Mouse (Mus musculus) liver, embryonic 16.5 days (tissue): ENCODE measurements around the gene Met. TPM values are rescaled to one million over a fixed set of nuclear protein-coding genes. Genes with fewer than 3 reads are reported as not detected.

ENCODE experiments used
- ATAC-seq: fragments of 200-750 bp; cut with Nextera tagmentation; 2 replicates; pipeline ENCODE4 v1.8.0; 2017; ENCODE audit warnings: low read depth, mild to moderate bottlenecking, moderate number of reproducible peaks, moderate library complexity
- H3K27ac ChIP-seq: fragments of 300-500 bp; sonication (generic); 2 replicates; pipeline ENCODE4 v1.5.1; 2014; ENCODE audit warnings: mild to moderate bottlenecking, low read length
- H3K27me3 ChIP-seq: fragments of 300-500 bp; sonication (generic); 2 replicates; pipeline ENCODE4 v1.6.1; 2014; ENCODE audit warnings: low read depth, low read length, mixed read lengths; ENCODE audit not compliant: control insufficient read depth, insufficient read depth
- H3K36me3 ChIP-seq: fragments of 300-500 bp; sonication (generic); 2 replicates; pipeline ENCODE4 v1.6.1; 2014; ENCODE audit warnings: mild to moderate bottlenecking; ENCODE audit not compliant: control insufficient read depth, insufficient read depth
- H3K4me1 ChIP-seq: fragments of 300-500 bp; sonication (generic); 2 replicates; pipeline ENCODE4 v1.6.1; 2014; ENCODE audit warnings: low read depth, low read length, mixed read lengths; ENCODE audit not compliant: control insufficient read depth
- H3K4me2 ChIP-seq: fragments of 300-500 bp; sonication (generic); 2 replicates; pipeline ENCODE4 v1.6.1; 2014; ENCODE audit warnings: low read depth, low read length, mixed read lengths
- H3K4me3 ChIP-seq: fragments of 300-500 bp; sonication (generic); 2 replicates; pipeline ENCODE4 v1.5.1; 2014; ENCODE audit warnings: low read depth, mild to moderate bottlenecking, low read length
- H3K9ac ChIP-seq: fragments of 300-500 bp; sonication (generic); 2 replicates; pipeline ENCODE4 v1.6.1; 2014; ENCODE audit warnings: low read depth, low read length
- H3K9me3 ChIP-seq: fragments of 300-500 bp; sonication (generic); replicated peaks from 2 replicates; pipeline ENCODE4 v1.6.1; 2016; ENCODE audit warnings: low read length; ENCODE audit not compliant: control insufficient read depth
- WGBS: fragments of 180-500 bp; shearing (Covaris S2); extraction: QIAGEN DNeasy Blood & Tissue Kit; methylation state at CpG from one replicate; pipeline ENCODE4 v1.1.7; 2014; ENCODE audit not compliant: insufficient replicate concordance; 5-methylcytosine and 5-hydroxymethylcytosine counted together
- polyA plus RNA-seq: library from polyadenylated mRNA; unstranded; fragments of >200 nt; fragmentation: Nextera tagmentation; extraction: Ambion mirVana; gene quantifications from 2 replicates; pipeline ENCODE4 v1.2.1, GENCODE M21; 2015

Gene Met
- polyA plus RNA-seq, 1 experiment from 2014 or later, result 6.9 TPM

GRCm38 (mm10) chr6:17573227-17573626, 109.6 kb downstream of the Met start:
- no peak overlapping the region for H3K27ac ChIP-seq
- no peak overlapping the region for H3K4me3 ChIP-seq
- H3K36me3 ChIP-seq, result 0 out of 2 replicates have a peak, but pooled peaks cover 2% of the 10 kb centered on the region
- 44% methylated on average over 5 of the region's 5 CpGs for WGBS
- no peak overlapping the region for H3K9ac ChIP-seq
- no peak overlapping the region for H3K4me2 ChIP-seq
- ATAC-seq, result no peak
- no peaks in the 10 kb centered on the region; the same call in 1 of the 2 replicates for H3K4me1 ChIP-seq
- no peaks in the 10 kb centered on the region for H3K9me3 ChIP-seq
- H3K27me3 ChIP-seq, result no peaks in the 10 kb centered on the region

GRCm38 (mm10) chr6:17573732-17574131, 110.1 kb downstream of the Met start:
- Histone ChIP-seq H3K9ac (no peak overlapping the region), H3K4me1 (no peaks in the 10 kb centered on the region; the same call in 1 of the 2 replicates), H3K36me3 (0 out of 2 replicates have a peak, but pooled peaks cover 2% of the 10 kb centered on the region), H3K9me3 (no peaks in the 10 kb centered on the region), H3K27ac (no peak overlapping the region), H3K4me2 (no peak overlapping the region), H3K27me3 (no peaks in the 10 kb centered on the region), H3K4me3 (no peak overlapping the region)
- ATAC-seq, result no peak
- WGBS, result 75% methylated on average over 2 of the region's 2 CpGs

GRCm38 (mm10) chr6:17578092-17578760, 114.6 kb downstream of the Met start:
- H3K27ac ChIP-seq, result no peak overlapping the region
- peak; percentile 53; the same call in 1 of the 2 replicates for ATAC-seq
- WGBS, result 25% methylated on average over 3 of the region's 3 CpGs

GRCm38 (mm10) chr6:17580349-17580748, 116.7 kb downstream of the Met start:
- WGBS, result 73% methylated on average over 3 of the region's 3 CpGs
- H3K27me3 ChIP-seq, result no peaks in the 10 kb centered on the region
- H3K4me1 ChIP-seq, result no peaks in the 10 kb centered on the region; the same call in 1 of the 2 replicates
- no peak overlapping the region for H3K27ac ChIP-seq
- no peak overlapping the region for H3K4me3 ChIP-seq
- no peaks in the 10 kb centered on the region for H3K36me3 ChIP-seq
- H3K9me3 ChIP-seq, result no peaks in the 10 kb centered on the region
- no peak overlapping the region for H3K4me2 ChIP-seq
- H3K9ac ChIP-seq, result no peak overlapping the region
- ATAC-seq, result no peak

More at GRCm38 (mm10) chr6:17578092-17578760, 114.6 kb downstream of the Met start:
- no peak overlapping the region for H3K4me2 ChIP-seq
- H3K36me3 ChIP-seq, result 0 out of 2 replicates have a peak, but pooled peaks cover 2% of the 10 kb centered on the region
- H3K4me1 ChIP-seq, result no peaks in the 10 kb centered on the region
- H3K4me3 ChIP-seq, result no peak overlapping the region
- no peaks in the 10 kb centered on the region for H3K9me3 ChIP-seq
- no peak overlapping the region for H3K9ac ChIP-seq
- H3K27me3 ChIP-seq, result no peaks in the 10 kb centered on the region

GRCm38 (mm10) chr6:17583982-17584381, 120.4 kb downstream of the Met start:
- no peak overlapping the region for H3K9ac ChIP-seq
- H3K27me3 ChIP-seq, result no peaks in the 10 kb centered on the region
- peak; percentile 56; the same call in 1 of the 2 replicates for ATAC-seq
- peak overlapping the region; percentile 48 for H3K4me2 ChIP-seq
- H3K27ac ChIP-seq, result no peak overlapping the region
- peak overlapping the region; percentile 25; the same call in 1 of the 2 replicates for H3K4me3 ChIP-seq
- WGBS, result 22% methylated on average over 13 of the region's 13 CpGs
- no peaks in the 10 kb centered on the region for H3K36me3 ChIP-seq
- H3K4me1 ChIP-seq, result no peaks in the 10 kb centered on the region; the same call in 1 of the 2 replicates
- H3K9me3 ChIP-seq, result no peaks in the 10 kb centered on the region

GRCm38 (mm10) chr6:17589049-17589952, 125.7 kb downstream of the Met start:
- Histone ChIP-seq H3K27me3 (no peaks in the 10 kb centered on the region), H3K9me3 (no peaks in the 10 kb centered on the region), H3K27ac (peak overlapping the region; percentile 19; the same call in 1 of the 2 replicates), H3K9ac (no peak overlapping the region), H3K4me1 (no peaks in the 10 kb centered on the region), H3K4me3 (no peak overlapping the region), H3K4me2 (peak overlapping the region; percentile 31), H3K36me3 (no peaks in the 10 kb centered on the region)
- 21% methylated on average over 16 of the region's 16 CpGs for WGBS
- ATAC-seq, result peak; percentile 77

GRCm38 (mm10) chr6:17589953-17590627, 126.5 kb downstream of the Met start:
- Histone ChIP-seq H3K4me1 (no peaks in the 10 kb centered on the region), H3K4me2 (no peak overlapping the region), H3K9me3 (no peaks in the 10 kb centered on the region), H3K9ac (no peak overlapping the region), H3K36me3 (no peaks in the 10 kb centered on the region), H3K27me3 (no peaks in the 10 kb centered on the region), H3K4me3 (no peak overlapping the region), H3K27ac (no peak overlapping the region)
- WGBS, result 34% methylated on average over 8 of the region's 8 CpGs
- peak; percentile 41 for ATAC-seq

GRCm38 (mm10) chr6:17593971-17594370, 130.4 kb downstream of the Met start:
- H3K4me2 ChIP-seq, result no peak overlapping the region
- no peaks in the 10 kb centered on the region for H3K9me3 ChIP-seq
- H3K27me3 ChIP-seq, result no peaks in the 10 kb centered on the region
- no peak for ATAC-seq
- WGBS, result 76% methylated on average over 2 of the region's 2 CpGs
- no peak overlapping the region for H3K9ac ChIP-seq
- H3K4me3 ChIP-seq, result no peak overlapping the region
- H3K4me1 ChIP-seq, result no peaks in the 10 kb centered on the region
- no peak overlapping the region for H3K27ac ChIP-seq
- no peaks in the 10 kb centered on the region for H3K36me3 ChIP-seq
